Comparison of ENCODE assay signal across 12 mouse cellular contexts in the genomic region with DNA sequence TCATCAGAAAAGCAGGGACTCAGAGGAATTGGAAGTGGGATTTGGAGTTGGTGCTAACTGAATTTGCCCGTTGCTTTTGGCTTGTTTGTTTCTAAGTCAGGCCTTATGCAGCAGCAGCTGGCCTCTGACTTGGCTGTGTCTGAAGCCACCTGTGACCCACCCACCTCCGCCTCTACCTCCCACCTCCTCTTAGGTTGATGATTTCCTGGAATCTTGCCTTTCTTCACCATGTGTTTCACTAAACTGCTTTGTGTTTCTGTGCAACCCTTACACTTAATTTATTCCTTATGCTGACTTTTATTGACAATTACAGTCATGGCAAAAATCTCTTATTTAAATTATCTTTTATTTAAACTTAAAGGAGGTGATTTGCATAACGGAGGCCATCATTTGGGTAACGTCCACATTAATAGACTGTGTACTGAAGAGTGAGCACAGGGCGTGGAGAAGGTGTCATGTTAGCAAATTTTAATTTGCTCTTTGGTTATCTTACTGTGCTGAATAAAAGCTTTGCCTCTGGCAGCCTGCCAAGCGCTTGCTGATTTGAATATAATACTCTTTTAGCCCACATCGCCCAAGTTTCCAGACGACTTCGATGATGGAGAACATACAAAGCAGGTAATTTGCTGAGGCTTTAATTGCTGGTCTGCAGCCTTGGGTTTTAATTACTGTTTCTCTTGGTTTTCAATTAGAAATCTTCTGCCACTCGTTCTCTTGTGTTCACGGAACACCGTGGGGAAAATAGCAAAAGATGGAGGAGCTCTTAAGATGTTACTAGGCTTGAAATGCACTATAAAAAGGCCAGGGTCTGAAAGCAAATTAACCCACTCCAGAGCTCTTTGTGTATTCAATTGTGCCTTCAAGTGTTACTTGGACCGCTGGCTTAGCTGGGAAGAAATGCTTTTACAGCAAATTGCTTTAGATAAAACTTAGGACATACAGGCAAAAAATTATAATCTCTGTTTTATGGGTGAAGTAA. TPM values are rescaled to one million over a fixed set of nuclear protein-coding genes. Genes with fewer than 3 reads are reported as not detected.
DNase-seq lines count a peak whose midpoint lies in the region; ATAC-seq and TF ChIP-seq lines count a peak whose summit lies in the region.
"Had no signal": no experiment of that assay in that cellular context is flagged by ENCODE, and none has a peak within 500 bp of the region (broad histone marks: within the 10 kb centered on the region; RNA-seq: fewer than 3 reads in every experiment).

No protein-coding gene starts in this region.

- H3K36me3 ChIP-seq in hindbrain, embryonic 13.5 days, result peaks cover 26% of the 10 kb centered on the region
- no peaks in the 10 kb centered on the region for H3K36me3 ChIP-seq in hindbrain, embryonic 11.5 days (ENCODE audit: control insufficient read depth, insufficient read depth, low read length)
- peaks cover 25% of the 10 kb centered on the region for H3K36me3 ChIP-seq in midbrain, embryonic 13.5 days
- H3K36me3 ChIP-seq in midbrain, embryonic 11.5 days (ENCODE audit: control insufficient read depth, insufficient read depth, low read length), result no peaks in the 10 kb centered on the region
- peaks cover 39% of the 10 kb centered on the region for H3K36me3 ChIP-seq in limb, embryonic 14.5 days (ENCODE audit: control insufficient read depth, insufficient read depth, low read length)

- H3K4me2 ChIP-seq in hindbrain, embryonic 13.5 days, result no peak overlapping the region
- H3K4me2 ChIP-seq in hindbrain, embryonic 11.5 days (replicated peaks; ENCODE audit: low read depth, low read length), result no peak overlapping the region
- H3K4me2 ChIP-seq in midbrain, embryonic 13.5 days (replicated peaks), result no peak overlapping the region
- H3K4me2 ChIP-seq in midbrain, embryonic 11.5 days, result no peak overlapping the region
- no peak overlapping the region; the same call in 1 of the 2 replicates for H3K4me2 ChIP-seq in limb, embryonic 14.5 days (replicated peaks; ENCODE audit: low read depth, low read length, severe bottlenecking)

- no peaks in the 10 kb centered on the region for H3K9me3 ChIP-seq in hindbrain, embryonic 13.5 days
- no peaks in the 10 kb centered on the region for H3K9me3 ChIP-seq in hindbrain, embryonic 11.5 days (ENCODE audit: control insufficient read depth, low read length)
- H3K9me3 ChIP-seq in midbrain, embryonic 13.5 days, result no peaks in the 10 kb centered on the region
- H3K9me3 ChIP-seq in midbrain, embryonic 11.5 days (ENCODE audit: control insufficient read depth, low read length), result no peaks in the 10 kb centered on the region
- H3K9me3 ChIP-seq in limb, embryonic 14.5 days (ENCODE audit: control insufficient read depth, low read length), result no peaks in the 10 kb centered on the region

- no peak overlapping the region for H3K9ac ChIP-seq in hindbrain, embryonic 13.5 days
- no peak overlapping the region for H3K9ac ChIP-seq in hindbrain, embryonic 11.5 days (ENCODE audit: low read depth, low read length)
- H3K9ac ChIP-seq in midbrain, embryonic 13.5 days (replicated peaks), result no peak overlapping the region
- H3K9ac ChIP-seq in midbrain, embryonic 11.5 days (ENCODE audit: low read length), result no peak overlapping the region
- no peak overlapping the region for H3K9ac ChIP-seq in limb, embryonic 14.5 days (ENCODE audit: low read depth, low read length, severe bottlenecking)

- peaks cover 11% of the 10 kb centered on the region for H3K4me1 ChIP-seq in hindbrain, embryonic 13.5 days (replicated peaks)
- H3K4me1 ChIP-seq in hindbrain, embryonic 11.5 days (replicated peaks; ENCODE audit: control insufficient read depth, insufficient read depth, low read length), result no peaks in the 10 kb centered on the region
- H3K4me1 ChIP-seq in midbrain, embryonic 13.5 days (replicated peaks), result peaks cover 11% of the 10 kb centered on the region
- peaks cover 3% of the 10 kb centered on the region for H3K4me1 ChIP-seq in midbrain, embryonic 11.5 days (ENCODE audit: control insufficient read depth, insufficient read depth, low read length)
- no peaks in the 10 kb centered on the region; the same call in 1 of the 2 replicates for H3K4me1 ChIP-seq in limb, embryonic 14.5 days (ENCODE audit: control insufficient read depth, insufficient read depth, low read length)

- H3K27ac ChIP-seq in hindbrain, embryonic 13.5 days, result peak overlapping the region; percentile 50
- H3K27ac ChIP-seq in hindbrain, embryonic 11.5 days (ENCODE audit: low read depth, low read length), result no peak overlapping the region
- 0 out of 2 replicates have a peak overlapping the region, but pooled peaks have one; percentile 17 for H3K27ac ChIP-seq in midbrain, embryonic 13.5 days
- no peak overlapping the region for H3K27ac ChIP-seq in midbrain, embryonic 11.5 days (ENCODE audit: low read depth, low read length)
- H3K27ac ChIP-seq in limb, embryonic 14.5 days (replicated peaks; ENCODE audit: low read depth, low read length), result peak overlapping the region; percentile 33; the same call in 1 of the 2 replicates

- no peaks in the 10 kb centered on the region for H3K27me3 ChIP-seq in hindbrain, embryonic 13.5 days
- no peaks in the 10 kb centered on the region for H3K27me3 ChIP-seq in hindbrain, embryonic 11.5 days (ENCODE audit: control insufficient read depth, insufficient read depth, low read length)
- H3K27me3 ChIP-seq in midbrain, embryonic 13.5 days, result no peaks in the 10 kb centered on the region
- H3K27me3 ChIP-seq in midbrain, embryonic 11.5 days (ENCODE audit: control insufficient read depth, insufficient read depth, low read length), result no peaks in the 10 kb centered on the region
- no peaks in the 10 kb centered on the region for H3K27me3 ChIP-seq in limb, embryonic 14.5 days (ENCODE audit: control insufficient read depth, insufficient read depth, low read length)
- H3K27me3 ChIP-seq: Patski had no signal

- WGBS in hindbrain, embryonic 13.5 days, result 41% methylated on average over 13 of the region's 13 CpGs
- 81% methylated on average over 13 of the region's 13 CpGs for WGBS in hindbrain, embryonic 11.5 days
- 52% methylated on average over 13 of the region's 13 CpGs for WGBS in midbrain, embryonic 13.5 days
- 86% methylated on average over 13 of the region's 13 CpGs for WGBS in midbrain, embryonic 11.5 days
- WGBS in limb, embryonic 14.5 days, result 38% methylated on average over 13 of the region's 13 CpGs

- no peak for DNase-seq in hindbrain, embryonic 11.5 days (ENCODE audit: low spot score)
- no peak for DNase-seq in midbrain, embryonic 11.5 days (ENCODE audit: low spot score, missing footprints)
- peak; percentile 91 for DNase-seq in brain, embryonic 14.5 days (ENCODE audit: low read depth)
- peak; percentile 54 for DNase-seq in limb, embryonic 14.5 days (ENCODE audit: low spot score)
- DNase-seq in spleen, adult 12 weeks (ENCODE audit: low spot score), result no peak
- DNase-seq in c-Kit-positive CD71-positive TER-119-positive erythroid progenitor cells, embryonic 14.5 days (ENCODE audit: low spot score), result no peak
- DNase-seq: adrenal gland, adult 8-10 months; cerebellum, adult 11 months; thymus, postnatal 14 days had no signal

- TF ChIP-seq CTCF in brain, embryonic 14.5 days (IDR thresholded peaks at IDR 0.05; ENCODE audit: borderline replicate concordance, extremely low read depth, insufficient read depth, insufficient read length), result no peak

- no peak overlapping the region for H3K4me3 ChIP-seq in hindbrain, embryonic 13.5 days
- H3K4me3 ChIP-seq in hindbrain, embryonic 11.5 days (ENCODE audit: low read depth, low read length), result no peak overlapping the region
- no peak overlapping the region for H3K4me3 ChIP-seq in midbrain, embryonic 13.5 days (replicated peaks)
- H3K4me3 ChIP-seq in midbrain, embryonic 11.5 days (ENCODE audit: low read depth, low read length), result no peak overlapping the region
- H3K4me3 ChIP-seq in limb, embryonic 14.5 days (replicated peaks; ENCODE audit: low read length), result no peak overlapping the region

- TF ChIP-seq POLR2A in brain, embryonic 14.5 days (IDR thresholded peaks at IDR 0.05; ENCODE audit: borderline replicate concordance, extremely low read depth, insufficient read depth, insufficient read length, poor library complexity, severe bottlenecking), result no peak
- TF ChIP-seq POLR2A in limb, embryonic 14.5 days (IDR thresholded peaks at IDR 0.05; ENCODE audit: borderline replicate concordance, extremely low read depth, insufficient read depth, insufficient read length), result no peak

- peak; percentile 76 for ATAC-seq in hindbrain, embryonic 13.5 days (ENCODE audit: low FRiP score)
- no peak for ATAC-seq in hindbrain, embryonic 11.5 days (ENCODE audit: low FRiP score)
- ATAC-seq in midbrain, embryonic 13.5 days, result peak; percentile 66; the same call in 1 of the 2 replicates
- ATAC-seq in midbrain, embryonic 11.5 days (ENCODE audit: low FRiP score), result no peak
- no peak for ATAC-seq in limb, embryonic 14.5 days (ENCODE audit: low FRiP score, low read depth)
- ATAC-seq: Patski had no signal

RNA-seq across cellular contexts. Expression of gene Srp14, which starts 33.5 kb away (rescaled TPM):
- polyA plus RNA-seq in hindbrain, embryonic 13.5 days (2015; fragmentation: Nextera tagmentation; extraction: Ambion mirVana), result 362 and 376 TPM in 2 replicates
- polyA plus RNA-seq in hindbrain, embryonic 11.5 days (2014; fragmentation: Nextera tagmentation; extraction: Ambion mirVana), result 304 and 306 TPM in 2 replicates
- 353 and 358 TPM in 2 replicates for polyA plus RNA-seq in midbrain, embryonic 13.5 days (2015; fragmentation: Nextera tagmentation; extraction: Ambion mirVana)
- 281 and 293 TPM in 2 replicates for polyA plus RNA-seq in midbrain, embryonic 11.5 days (2014; fragmentation: Nextera tagmentation; extraction: Ambion mirVana)
- polyA plus RNA-seq in brain, embryonic 14.5 days (2012; rRNA removed), result 195 and 222 TPM in 2 replicates
- polyA plus RNA-seq in limb, embryonic 14.5 days (2012; rRNA removed), result 127 and 165 TPM in 2 replicates
- 229 and 238 TPM in 2 replicates for polyA plus RNA-seq in limb, embryonic 14.5 days (2014; fragmentation: Nextera tagmentation; extraction: Ambion mirVana)

RNA-seq across cellular contexts. Expression of gene Eif2ak4, which starts 57.6 kb away (rescaled TPM):
- polyA plus RNA-seq in hindbrain, embryonic 13.5 days (2015; fragmentation: Nextera tagmentation; extraction: Ambion mirVana), result 8.2 and 8.7 TPM in 2 replicates
- 11.0 and 11.7 TPM in 2 replicates for polyA plus RNA-seq in hindbrain, embryonic 11.5 days (2014; fragmentation: Nextera tagmentation; extraction: Ambion mirVana)
- polyA plus RNA-seq in midbrain, embryonic 13.5 days (2015; fragmentation: Nextera tagmentation; extraction: Ambion mirVana), result 7.5 and 7.6 TPM in 2 replicates
- 11.6 and 11.8 TPM in 2 replicates for polyA plus RNA-seq in midbrain, embryonic 11.5 days (2014; fragmentation: Nextera tagmentation; extraction: Ambion mirVana)
- 18.5 and 19.1 TPM in 2 replicates for polyA plus RNA-seq in brain, embryonic 14.5 days (2012; rRNA removed)
- 24.1 and 25.2 TPM in 2 replicates for polyA plus RNA-seq in limb, embryonic 14.5 days (2012; rRNA removed)
- 12.1 and 12.7 TPM in 2 replicates for polyA plus RNA-seq in limb, embryonic 14.5 days (2014; fragmentation: Nextera tagmentation; extraction: Ambion mirVana)

Comparison
In these comparisons a context has a peak if more than half of its experiments do, and no peak if none do; other contexts are left out.
1. ATAC-seq: peak in hindbrain, embryonic 13.5 days (single experiment) and midbrain, embryonic 13.5 days (single experiment); none in hindbrain, embryonic 11.5 days (single experiment), midbrain, embryonic 11.5 days (single experiment) and limb, embryonic 14.5 days (single experiment).
2. H3K27ac ChIP-seq: peak in hindbrain, embryonic 13.5 days (single experiment), midbrain, embryonic 13.5 days (single experiment) and limb, embryonic 14.5 days (single experiment); none in hindbrain, embryonic 11.5 days (single experiment) and midbrain, embryonic 11.5 days (single experiment).
3. DNase-seq: peak in brain, embryonic 14.5 days (single experiment) and limb, embryonic 14.5 days (single experiment); none in hindbrain, embryonic 11.5 days (single experiment), midbrain, embryonic 11.5 days (single experiment), spleen, adult 12 weeks (single experiment) and c-Kit-positive CD71-positive TER-119-positive erythroid progenitor cells, embryonic 14.5 days (single experiment).